Comparison of ENCODE assay signal across 8 mouse cellular contexts in the genomic region with DNA sequence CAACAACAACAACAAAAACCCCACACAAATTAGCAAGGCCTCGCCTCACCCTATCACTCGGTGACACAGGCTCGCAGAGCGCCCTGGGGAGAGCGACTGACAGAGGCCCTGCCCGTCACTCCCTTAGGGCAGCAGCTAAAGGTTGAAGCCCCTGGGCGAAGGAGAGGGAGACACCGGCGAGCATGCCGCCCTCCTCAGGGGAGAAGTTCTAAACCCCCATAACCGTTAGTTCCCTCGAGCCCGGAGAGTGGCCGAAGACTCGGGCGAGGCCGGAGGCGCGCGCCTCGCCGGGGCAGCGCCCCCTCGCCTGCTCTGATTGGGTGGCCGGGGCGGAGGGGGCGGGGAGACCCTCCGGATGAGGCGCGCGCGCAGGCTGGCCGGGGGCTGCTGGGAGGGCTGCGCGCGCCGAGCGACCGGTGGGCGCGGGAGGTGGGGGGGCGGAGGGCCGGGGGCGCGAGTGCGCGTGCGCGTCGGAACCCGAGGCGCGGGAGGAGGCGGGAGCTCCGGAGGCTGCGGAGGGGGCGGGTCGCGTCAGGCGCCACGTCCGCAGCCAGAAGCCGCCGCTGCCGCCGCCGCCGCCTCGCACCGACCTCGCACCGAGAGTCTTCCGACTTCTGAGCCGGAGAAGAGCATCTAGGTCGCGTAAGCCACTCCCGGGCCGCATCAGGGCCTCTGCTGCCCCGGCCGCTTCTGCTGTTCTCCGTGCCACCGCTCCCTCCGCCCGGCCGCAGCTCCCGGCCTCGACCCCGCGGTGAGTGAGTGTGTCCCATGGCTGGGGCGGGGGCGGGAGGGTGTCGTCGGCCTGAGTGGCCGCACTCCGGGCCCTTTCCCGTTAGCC. TPM values are rescaled to one million over a fixed set of nuclear protein-coding genes. Genes with fewer than 3 reads are reported as not detected.
A peak's percentile ranks its signal among the peaks of the same experiment; 100 is the strongest.
DNase-seq lines count a peak whose midpoint lies in the region; ATAC-seq lines count a peak whose summit lies in the region.

Gene Fhl4 (minus strand): TSS at position 249 of the 838 bp plus-strand sequence.
Gene Tmem263 (plus strand): TSS at position 381 of the 838 bp plus-strand sequence.

- H3K4me2 ChIP-seq in lung, embryonic 16.5 days (ENCODE audit: low read depth, low read length): peak within 1 kb of the TSS; percentile 82

- no peaks in the 10 kb centered on the region for H3K36me3 ChIP-seq in hindbrain, embryonic 10.5 days
- no peaks in the 10 kb centered on the region for H3K36me3 ChIP-seq in lung, embryonic 16.5 days (ENCODE audit: control insufficient read depth, insufficient read depth, low read length)

- H3K4me3 ChIP-seq in hindbrain, embryonic 10.5 days: peak within 1 kb of the TSS; percentile 98
- peak within 1 kb of the TSS; percentile 99 for H3K4me3 ChIP-seq in lung, embryonic 16.5 days (ENCODE audit: low read length)

- WGBS in hindbrain, embryonic 10.5 days: under 1% methylated on average over 84 of the region's 96 CpGs
- WGBS in lung, embryonic 16.5 days: under 1% methylated on average over 49 of the region's 96 CpGs

- H3K9ac ChIP-seq in lung, embryonic 16.5 days (ENCODE audit: low read length): peak within 1 kb of the TSS; percentile 96

- peak; percentile 97 for DNase-seq in Muller cell, postnatal 12 days (ENCODE audit: inconsistent ontology term)
- peak; percentile 77 for DNase-seq in cerebellum, adult 9-10 months
- DNase-seq in hindbrain, embryonic 10.5 days (ENCODE audit: low spot score): peak; percentile 95
- peak; percentile 69 for DNase-seq in layer of hippocampus, adult 9-11 months
- peak; percentile 77 for DNase-seq in ovary, adult 18-20 months (ENCODE audit: low spot score)
- peak; percentile 95 for DNase-seq in thymus, postnatal 0 days (ENCODE audit: low spot score)

- H3K27me3 ChIP-seq in hindbrain, embryonic 10.5 days (ENCODE audit: insufficient read depth, poor library complexity, severe bottlenecking): no peaks in the 10 kb centered on the region
- H3K27me3 ChIP-seq in lung, embryonic 16.5 days (ENCODE audit: control insufficient read depth, insufficient read depth, low read depth, low read length): no peaks in the 10 kb centered on the region

- no peaks in the 10 kb centered on the region for H3K9me3 ChIP-seq in hindbrain, embryonic 10.5 days
- H3K9me3 ChIP-seq in lung, embryonic 16.5 days (ENCODE audit: control insufficient read depth, low read length): no peaks in the 10 kb centered on the region

- H3K27ac ChIP-seq in hindbrain, embryonic 10.5 days: peak within 1 kb of the TSS; percentile 98
- H3K27ac ChIP-seq in lung, embryonic 16.5 days (ENCODE audit: low read length): peak within 1 kb of the TSS; percentile 90

- peaks cover 20% of the 10 kb centered on the region for H3K4me1 ChIP-seq in hindbrain, embryonic 10.5 days (replicated peaks)
- peaks cover 10% of the 10 kb centered on the region for H3K4me1 ChIP-seq in lung, embryonic 16.5 days (replicated peaks; ENCODE audit: control insufficient read depth, insufficient read depth, low read length)

- peak; percentile 82 for ATAC-seq in frontal cortex, adult (ENCODE audit: low TSS enrichment)
- ATAC-seq in lung, embryonic 16.5 days (ENCODE audit: low read depth): peak; percentile 98

RNA-seq across cellular contexts. Expression of gene Fhl4, which starts in this region (rescaled TPM):
- polyA plus RNA-seq in hindbrain, embryonic 10.5 days (2016; fragmentation: Nextera tagmentation; extraction: Ambion mirVana): 1.2 and 1.3 TPM in 2 replicates
- polyA plus RNA-seq in lung, embryonic 16.5 days (2015; fragmentation: Nextera tagmentation; extraction: Ambion mirVana): 0.89 and 1.0 TPM in 2 replicates
- polyA plus RNA-seq in thymus, postnatal 0 days (2015; fragmentation: Nextera tagmentation; extraction: Ambion mirVana): 1.8 and 1.9 TPM in 2 replicates

RNA-seq across cellular contexts. Expression of gene Tmem263, which starts in this region (rescaled TPM):
- polyA plus RNA-seq in hindbrain, embryonic 10.5 days (2016; fragmentation: Nextera tagmentation; extraction: Ambion mirVana): 45.3 and 49.3 TPM in 2 replicates
- 71.1 and 74.5 TPM in 2 replicates for polyA plus RNA-seq in lung, embryonic 16.5 days (2015; fragmentation: Nextera tagmentation; extraction: Ambion mirVana)
- 42.9 and 45.6 TPM in 2 replicates for polyA plus RNA-seq in thymus, postnatal 0 days (2015; fragmentation: Nextera tagmentation; extraction: Ambion mirVana)

Comparison
In these comparisons a context has a peak if more than half of its experiments do, and no peak if none do; other contexts are left out.
1. Peak in every context shown above with its lines: DNase-seq, ATAC-seq, H3K4me3 ChIP-seq and H3K27ac ChIP-seq.